Mouse (Mus musculus): Measurements from ENCODE around the gene Rngtt.

DNA sequence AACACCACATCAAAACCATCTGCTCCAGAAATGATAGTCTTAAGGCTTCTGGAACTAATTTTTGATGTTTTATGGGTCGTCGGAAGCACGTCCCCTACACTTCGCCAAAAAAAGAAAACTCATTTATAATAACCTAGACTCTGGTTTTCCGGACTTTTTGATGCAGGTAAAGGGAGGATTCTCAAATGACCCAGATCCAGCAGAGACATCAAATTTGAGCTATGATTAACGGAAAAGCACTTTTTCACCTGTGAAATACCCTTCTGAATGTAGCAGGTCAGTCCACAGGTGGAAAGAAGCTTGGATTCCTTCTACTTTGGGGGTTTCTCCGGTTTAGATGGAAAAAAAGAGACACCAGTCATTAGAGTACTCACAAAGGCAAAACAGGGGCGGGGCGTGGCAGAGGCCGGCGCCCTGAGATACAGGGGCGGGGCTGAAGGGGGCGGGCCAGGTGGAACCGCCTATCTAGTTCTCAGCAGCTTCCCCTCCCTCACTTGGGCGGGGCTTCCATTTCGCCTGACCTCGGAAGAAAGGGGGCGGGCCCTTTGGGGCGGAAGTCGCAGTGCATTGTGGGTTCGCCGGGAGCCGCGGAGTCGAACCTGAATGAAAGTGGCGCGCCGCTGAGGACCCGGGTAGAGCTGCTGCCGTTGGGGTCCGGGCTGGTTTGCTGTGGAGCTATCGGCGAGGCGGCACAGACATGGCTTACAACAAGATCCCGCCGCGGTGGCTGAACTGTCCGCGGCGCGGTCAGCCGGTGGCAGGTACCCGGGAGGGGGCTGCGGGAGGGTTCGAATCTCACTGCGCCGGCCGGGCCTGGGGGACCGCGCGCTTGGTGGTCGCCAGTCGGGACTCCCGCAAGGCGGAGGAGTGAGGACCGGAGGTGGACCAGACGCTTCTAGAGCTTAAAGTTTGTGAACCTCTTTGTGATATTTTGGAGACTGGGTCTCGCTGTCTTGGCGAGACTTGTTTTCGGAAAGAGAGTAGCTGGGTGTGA, at the start of gene Rngtt:
- TF ChIP-seq CTCF (conservative IDR thresholded peaks at IDR 0.05; ENCODE audit: insufficient read depth, insufficient read length, low read depth, low read length) (no peak), POLR2A (IDR thresholded peaks at IDR 0.05; ENCODE audit: low read depth, low read length) (no peak)

All from kidney, adult 2 months (tissue).